Mouse (Mus musculus) B cell, adult 67 days (primary cell): ENCODE results near the gene 4930480E11Rik. TPM values are rescaled to one million over a fixed set of nuclear protein-coding genes. Genes with fewer than 3 reads are reported as not detected.

Source experiments
- total RNA-seq, 2 experiments: library from RNA; stranded (reverse); gene quantifications; 4 replicates each; pipeline ENCODE4 v1.2.4; 2023

4930480E11Rik gene
- not detected for total RNA-seq

GRCm38 (mm10) chrX:78369343-78369742 is at the start of gene 4930480E11Rik:
4930480E11Rik (plus strand) TSS chrX:78369643.

Other genes starting within 250 kb of the 4930480E11Rik start
- not detected for gene Gm5938, start 244.2 kb upstream of the 4930480E11Rik start, total RNA-seq
- not detected for gene Obp1b, start 182.9 kb upstream of the 4930480E11Rik start, total RNA-seq
- not detected for gene Gm14743, start 123.7 kb upstream of the 4930480E11Rik start, total RNA-seq
- gene Prrg1, start 214.3 kb downstream of the 4930480E11Rik start, total RNA-seq: under 1 TPM; 0.15 to 0.38 TPM